Mouse (Mus musculus): ENCODE results near the gene Sphkap. TPM values are rescaled to one million over a fixed set of nuclear protein-coding genes. Genes with fewer than 3 reads are reported as not detected.

Sphkap gene
- polyA plus RNA-seq, 1 experiment = 0.35 TPM

GRCm38 (mm10) chr1:83342726-83343250 lies 65.2 kb downstream of the Sphkap start:
- no peaks in the 10 kb centered on the region for H3K4me1 ChIP-seq (ENCODE audit: control insufficient read depth, insufficient read depth, low read length)
- WGBS = 81% methylated on average over 4 of the region's 4 CpGs
- no peak overlapping the region for H3K4me3 ChIP-seq (replicated peaks; ENCODE audit: control insufficient read depth, low read depth, low read length)
- H3K27ac ChIP-seq (ENCODE audit: control insufficient read depth, insufficient read depth, low read depth, low read length, poor library complexity) = no peak overlapping the region
- TF ChIP-seq CTCF (IDR thresholded peaks at IDR 0.05; ENCODE audit: control insufficient read depth, insufficient read depth, low read length) (no peak), POLR2A (IDR thresholded peaks at IDR 0.05; ENCODE audit: borderline replicate concordance, control insufficient read depth, low read depth, low read length) (no peak)

- Histone ChIP-seq H3K4me1 (ENCODE audit: control insufficient read depth, insufficient read depth, low read length) (no peaks in the 10 kb centered on the region), H3K4me3 (replicated peaks; ENCODE audit: control insufficient read depth, low read depth, low read length) (no peak overlapping the region), H3K27ac (ENCODE audit: control insufficient read depth, insufficient read depth, low read depth, low read length, poor library complexity) (no peak overlapping the region)
- WGBS = 67% methylated on average over 3 of the region's 3 CpGs
- TF ChIP-seq POLR2A (IDR thresholded peaks at IDR 0.05; ENCODE audit: borderline replicate concordance, control insufficient read depth, low read depth, low read length) = no peak
- no peak for TF ChIP-seq CTCF (IDR thresholded peaks at IDR 0.05; ENCODE audit: control insufficient read depth, insufficient read depth, low read length)
Measured at GRCm38 (mm10) chr1:83339358-83339757, 68.6 kb downstream of the Sphkap start.

GRCm38 (mm10) chr1:83316917-83317316 lies 91.1 kb downstream of the Sphkap start:
- no peaks in the 10 kb centered on the region for H3K4me1 ChIP-seq (ENCODE audit: control insufficient read depth, insufficient read depth, low read length)
- TF ChIP-seq POLR2A (IDR thresholded peaks at IDR 0.05; ENCODE audit: borderline replicate concordance, control insufficient read depth, low read depth, low read length) = no peak
- no peak for TF ChIP-seq CTCF (IDR thresholded peaks at IDR 0.05; ENCODE audit: control insufficient read depth, insufficient read depth, low read length)

GRCm38 (mm10) chr1:83315146-83315545 lies 92.9 kb downstream of the Sphkap start:
- Histone ChIP-seq H3K27ac (ENCODE audit: control insufficient read depth, insufficient read depth, low read depth, low read length, poor library complexity) (no peak overlapping the region), H3K4me1 (ENCODE audit: control insufficient read depth, insufficient read depth, low read length) (no peaks in the 10 kb centered on the region), H3K4me3 (replicated peaks; ENCODE audit: control insufficient read depth, low read depth, low read length) (no peak overlapping the region)
- TF ChIP-seq POLR2A (IDR thresholded peaks at IDR 0.05; ENCODE audit: borderline replicate concordance, control insufficient read depth, low read depth, low read length) (no peak), CTCF (IDR thresholded peaks at IDR 0.05; ENCODE audit: control insufficient read depth, insufficient read depth, low read length) (no peak)
- 75% methylated on average over 9 of the region's 9 CpGs for WGBS

More at GRCm38 (mm10) chr1:83316917-83317316, 91.1 kb downstream of the Sphkap start:
- 67% methylated on average over 4 of the region's 4 CpGs for whole genome bisulfite sequencing
- Histone ChIP-seq H3K27ac (ENCODE audit: control insufficient read depth, insufficient read depth, low read depth, low read length, poor library complexity) (no peak overlapping the region), H3K4me3 (replicated peaks; ENCODE audit: control insufficient read depth, low read depth, low read length) (no peak overlapping the region)

- no peak overlapping the region for H3K4me3 ChIP-seq (replicated peaks; ENCODE audit: control insufficient read depth, low read depth, low read length)
- no peaks in the 10 kb centered on the region for H3K4me1 ChIP-seq (ENCODE audit: control insufficient read depth, insufficient read depth, low read length)
- H3K27ac ChIP-seq (ENCODE audit: control insufficient read depth, insufficient read depth, low read depth, low read length, poor library complexity) = no peak overlapping the region
- 76% methylated on average over 6 of the region's 6 CpGs for WGBS
- no peak for TF ChIP-seq CTCF (IDR thresholded peaks at IDR 0.05; ENCODE audit: control insufficient read depth, insufficient read depth, low read length)
- TF ChIP-seq POLR2A (IDR thresholded peaks at IDR 0.05; ENCODE audit: borderline replicate concordance, control insufficient read depth, low read depth, low read length) = no peak
Measured at GRCm38 (mm10) chr1:83311607-83312295, 96.2 kb downstream of the Sphkap start.

- Histone ChIP-seq H3K27ac (ENCODE audit: control insufficient read depth, insufficient read depth, low read depth, low read length, poor library complexity) (no peak overlapping the region), H3K4me1 (ENCODE audit: control insufficient read depth, insufficient read depth, low read length) (no peaks in the 10 kb centered on the region), H3K4me3 (replicated peaks; ENCODE audit: control insufficient read depth, low read depth, low read length) (no peak overlapping the region)
- WGBS = 74% methylated on average over 6 of the region's 6 CpGs
- TF ChIP-seq CTCF (IDR thresholded peaks at IDR 0.05; ENCODE audit: control insufficient read depth, insufficient read depth, low read length) (no peak), POLR2A (IDR thresholded peaks at IDR 0.05; ENCODE audit: borderline replicate concordance, control insufficient read depth, low read depth, low read length) (no peak)
Measured at GRCm38 (mm10) chr1:83297137-83298076, 110.6 kb downstream of the Sphkap start.

GRCm38 (mm10) chr1:83285866-83286265 lies 122.1 kb downstream of the Sphkap start:
- TF ChIP-seq CTCF (IDR thresholded peaks at IDR 0.05; ENCODE audit: control insufficient read depth, insufficient read depth, low read length) = no peak
- no peak for TF ChIP-seq POLR2A (IDR thresholded peaks at IDR 0.05; ENCODE audit: borderline replicate concordance, control insufficient read depth, low read depth, low read length)
- Histone ChIP-seq H3K27ac (ENCODE audit: control insufficient read depth, insufficient read depth, low read depth, low read length, poor library complexity) (no peak overlapping the region), H3K4me1 (ENCODE audit: control insufficient read depth, insufficient read depth, low read length) (no peaks in the 10 kb centered on the region), H3K4me3 (replicated peaks; ENCODE audit: control insufficient read depth, low read depth, low read length) (no peak overlapping the region)
- WGBS = 81% methylated on average over 7 of the region's 7 CpGs

- TF ChIP-seq CTCF (IDR thresholded peaks at IDR 0.05; ENCODE audit: control insufficient read depth, insufficient read depth, low read length) (no peak), POLR2A (IDR thresholded peaks at IDR 0.05; ENCODE audit: borderline replicate concordance, control insufficient read depth, low read depth, low read length) (no peak)
- no peak overlapping the region for H3K27ac ChIP-seq (ENCODE audit: control insufficient read depth, insufficient read depth, low read depth, low read length, poor library complexity)
- 80% methylated on average over 11 of the region's 11 CpGs for WGBS
Measured at GRCm38 (mm10) chr1:83277044-83277443, 131.0 kb downstream of the Sphkap start.

More at GRCm38 (mm10) chr1:83277044-83277443, 131.0 kb downstream of the Sphkap start:
- no peak overlapping the region for H3K4me3 ChIP-seq (replicated peaks; ENCODE audit: control insufficient read depth, low read depth, low read length)
- H3K4me1 ChIP-seq (ENCODE audit: control insufficient read depth, insufficient read depth, low read length) = no peaks in the 10 kb centered on the region
